Mouse (Mus musculus) forebrain, embryonic 12.5 days (tissue): Measurements from ENCODE around the gene Atp6v1f. TPM values are rescaled to one million over a fixed set of nuclear protein-coding genes. Genes with fewer than 3 reads are reported as not detected.

Experiments
- ATAC-seq: fragments of 200-750 bp; cut with Nextera tagmentation; 2 replicates; pipeline ENCODE4 v1.8.0; 2017; ENCODE audit warnings: moderate TSS enrichment; ENCODE audit not compliant: low FRiP score
- H3K27ac ChIP-seq: fragments of 300-500 bp; sonication (generic); 2 replicates; pipeline ENCODE4 v1.5.1; 2016; ENCODE audit warnings: mild to moderate bottlenecking
- H3K27me3 ChIP-seq: fragments of 300-500 bp; sonication (generic); 2 replicates; pipeline ENCODE4 v1.6.1; 2016; ENCODE audit warnings: mild to moderate bottlenecking
- H3K36me3 ChIP-seq: fragments of 300-500 bp; sonication (generic); replicated peaks from 2 replicates; pipeline ENCODE4 v1.6.1; 2016; ENCODE audit warnings: mild to moderate bottlenecking
- H3K4me1 ChIP-seq: fragments of 300-500 bp; sonication (generic); 2 replicates; pipeline ENCODE4 v1.6.1; 2016
- H3K4me2 ChIP-seq: fragments of 300-500 bp; sonication (generic); 2 replicates; pipeline ENCODE4 v1.6.1; 2016; ENCODE audit warnings: mild to moderate bottlenecking, moderate library complexity
- H3K4me3 ChIP-seq: fragments of 300-500 bp; sonication (generic); replicated peaks from 2 replicates; pipeline ENCODE4 v1.5.1; 2016; ENCODE audit warnings: mild to moderate bottlenecking
- H3K9ac ChIP-seq: fragments of 300-500 bp; sonication (generic); 2 replicates; pipeline ENCODE4 v1.6.1; 2016; ENCODE audit warnings: mild to moderate bottlenecking
- H3K9me3 ChIP-seq: fragments of 300-500 bp; sonication (generic); 2 replicates; pipeline ENCODE4 v1.6.1; 2016
- WGBS: fragments of 180-500 bp; shearing (Covaris S2); methylation state at CpG from one replicate; pipeline ENCODE4 v1.1.7; 2016; 5-methylcytosine and 5-hydroxymethylcytosine counted together
- polyA plus RNA-seq: library from polyadenylated mRNA; unstranded; fragments of >200 nt; fragmentation: Nextera tagmentation; extraction: Ambion mirVana; gene quantifications from 2 replicates; pipeline ENCODE4 v1.2.1, GENCODE M21; 2016

The Atp6v1f gene
- 196 and 197 TPM in 2 replicates for polyA plus RNA-seq

- peak within 1 kb of the TSS; percentile 68 for H3K9ac ChIP-seq
- no peaks in the 10 kb centered on the region for H3K9me3 ChIP-seq
- peak within 1 kb of the TSS; percentile 81 for H3K4me2 ChIP-seq
- WGBS, result under 1% methylated on average over 39 of the region's 39 CpGs
- ATAC-seq, result peak; percentile 94
- peaks cover 12% of the 10 kb centered on the region for H3K4me1 ChIP-seq
- 0 out of 2 replicates have a peak within 1 kb of the TSS, but pooled peaks have one; percentile 21 for H3K27ac ChIP-seq
- H3K36me3 ChIP-seq, result peaks cover 20% of the 10 kb centered on the region
- H3K27me3 ChIP-seq, result no peaks in the 10 kb centered on the region
- H3K4me3 ChIP-seq, result peak within 1 kb of the TSS; percentile 67
These were observed at the start of gene Atp6v1f for GRCm38 (mm10) chr6:29467583-29468354. Gene Atp6v1f, plus strand, starts transcription at chr6:29467718.

GRCm38 (mm10) chr6:29420596-29420995 lies 46.9 kb upstream of the Atp6v1f start:
- H3K27me3 ChIP-seq, result no peaks in the 10 kb centered on the region
- no peak overlapping the region for H3K27ac ChIP-seq
- no peak overlapping the region for H3K4me3 ChIP-seq
- peaks cover 20% of the 10 kb centered on the region for H3K36me3 ChIP-seq
- 84% methylated on average over 2 of the region's 2 CpGs for WGBS
- no peak for ATAC-seq
- no peak overlapping the region for H3K9ac ChIP-seq
- no peak overlapping the region for H3K4me2 ChIP-seq
- H3K9me3 ChIP-seq, result no peaks in the 10 kb centered on the region
- H3K4me1 ChIP-seq, result no peaks in the 10 kb centered on the region

- Histone ChIP-seq H3K4me3 (no peak overlapping the region), H3K27me3 (peaks cover 7% of the 10 kb centered on the region; the same call in 1 of the 2 replicates), H3K9me3 (no peaks in the 10 kb centered on the region), H3K4me1 (no peaks in the 10 kb centered on the region), H3K4me2 (no peak overlapping the region), H3K9ac (no peak overlapping the region), H3K27ac (no peak overlapping the region), H3K36me3 (no peaks in the 10 kb centered on the region)
- 82% methylated on average over 8 of the region's 8 CpGs for WGBS
- ATAC-seq, result no peak
These were observed 42.4 kb upstream of the Atp6v1f start for GRCm38 (mm10) chr6:29425118-29425517.

GRCm38 (mm10) chr6:29426331-29426730 lies 41.2 kb upstream of the Atp6v1f start:
- Histone ChIP-seq H3K4me3 (no peak overlapping the region), H3K27ac (no peak overlapping the region), H3K4me2 (no peak overlapping the region), H3K36me3 (no peaks in the 10 kb centered on the region), H3K9ac (no peak overlapping the region), H3K27me3 (peaks cover 19% of the 10 kb centered on the region), H3K9me3 (no peaks in the 10 kb centered on the region), H3K4me1 (no peaks in the 10 kb centered on the region)
- WGBS, result 84% methylated on average over 6 of the region's 6 CpGs
- ATAC-seq, result no peak

GRCm38 (mm10) chr6:29428171-29428570 lies 39.3 kb upstream of the Atp6v1f start:
- no peak for ATAC-seq
- peaks cover 37% of the 10 kb centered on the region for H3K27me3 ChIP-seq
- no peaks in the 10 kb centered on the region for H3K9me3 ChIP-seq
- H3K9ac ChIP-seq, result no peak overlapping the region
- 59% methylated on average over 4 of the region's 4 CpGs for WGBS
- H3K27ac ChIP-seq, result no peak overlapping the region
- H3K4me1 ChIP-seq, result peaks cover 7% of the 10 kb centered on the region
- H3K36me3 ChIP-seq, result no peaks in the 10 kb centered on the region
- no peak overlapping the region for H3K4me2 ChIP-seq
- H3K4me3 ChIP-seq, result no peak overlapping the region

GRCm38 (mm10) chr6:29430681-29431420 lies 36.7 kb upstream of the Atp6v1f start:
- Histone ChIP-seq H3K4me3 (no peak overlapping the region), H3K4me2 (no peak overlapping the region), H3K27ac (no peak overlapping the region), H3K9ac (no peak overlapping the region), H3K27me3 (peaks cover 64% of the 10 kb centered on the region), H3K4me1 (peaks cover 34% of the 10 kb centered on the region), H3K9me3 (no peaks in the 10 kb centered on the region), H3K36me3 (no peaks in the 10 kb centered on the region)
- 44% methylated on average over 15 of the region's 15 CpGs for WGBS
- ATAC-seq, result no peak

GRCm38 (mm10) chr6:29431473-29431872 lies 36.0 kb upstream of the Atp6v1f start:
- Histone ChIP-seq H3K27ac (no peak overlapping the region), H3K9ac (no peak overlapping the region), H3K4me2 (no peak overlapping the region), H3K9me3 (no peaks in the 10 kb centered on the region), H3K27me3 (peaks cover 68% of the 10 kb centered on the region), H3K4me1 (peaks cover 40% of the 10 kb centered on the region), H3K4me3 (no peak overlapping the region), H3K36me3 (no peaks in the 10 kb centered on the region)
- 22% methylated on average over 5 of the region's 5 CpGs for WGBS
- ATAC-seq, result no peak

- Histone ChIP-seq H3K4me2 (no peak overlapping the region), H3K9me3 (no peaks in the 10 kb centered on the region), H3K27ac (no peak overlapping the region), H3K27me3 (peaks cover 68% of the 10 kb centered on the region), H3K36me3 (no peaks in the 10 kb centered on the region), H3K9ac (no peak overlapping the region), H3K4me1 (peaks cover 47% of the 10 kb centered on the region), H3K4me3 (no peak overlapping the region)
- ATAC-seq, result no peak
- 35% methylated on average over 3 of the region's 3 CpGs for WGBS
These were observed 35.4 kb upstream of the Atp6v1f start for GRCm38 (mm10) chr6:29432156-29432555.

- peak overlapping the region; percentile 49 for H3K9ac ChIP-seq
- no peaks in the 10 kb centered on the region for H3K36me3 ChIP-seq
- H3K4me2 ChIP-seq, result peak overlapping the region; percentile 86
- no peak for ATAC-seq
- H3K27me3 ChIP-seq, result peaks cover 68% of the 10 kb centered on the region
- no peaks in the 10 kb centered on the region for H3K9me3 ChIP-seq
- H3K27ac ChIP-seq, result no peak overlapping the region
- H3K4me1 ChIP-seq, result peaks cover 48% of the 10 kb centered on the region
- peak overlapping the region; percentile 48 for H3K4me3 ChIP-seq
These were observed 34.9 kb upstream of the Atp6v1f start for GRCm38 (mm10) chr6:29432676-29433037.

GRCm38 (mm10) chr6:29433038-29433803 lies 34.3 kb upstream of the Atp6v1f start, which contains the start of gene Flnc:
Gene Flnc, plus strand, starts transcription at chr6:29433256.
- H3K9me3 ChIP-seq, result no peaks in the 10 kb centered on the region
- 2% methylated on average over 63 of the region's 77 CpGs for WGBS
- no peak within 1 kb of the TSS for H3K27ac ChIP-seq
- H3K9ac ChIP-seq, result peak within 1 kb of the TSS; percentile 49
- peak within 1 kb of the TSS; percentile 86 for H3K4me2 ChIP-seq
- H3K36me3 ChIP-seq, result no peaks in the 10 kb centered on the region
- peaks cover 71% of the 10 kb centered on the region for H3K27me3 ChIP-seq
- peaks cover 48% of the 10 kb centered on the region for H3K4me1 ChIP-seq
- H3K4me3 ChIP-seq, result peak within 1 kb of the TSS; percentile 48
- peak; percentile 31; the same call in 1 of the 2 replicates for ATAC-seq

- 0 out of 2 replicates have a peak, but pooled peaks have one; percentile 9 for ATAC-seq
- Histone ChIP-seq H3K36me3 (no peaks in the 10 kb centered on the region), H3K4me3 (peak overlapping the region; percentile 48), H3K4me2 (peak overlapping the region; percentile 86), H3K4me1 (peaks cover 48% of the 10 kb centered on the region), H3K27me3 (peaks cover 67% of the 10 kb centered on the region), H3K9me3 (no peaks in the 10 kb centered on the region), H3K9ac (peak overlapping the region; percentile 49; the same call in 1 of the 2 replicates), H3K27ac (no peak overlapping the region)
- 5% methylated on average over 27 of the region's 27 CpGs for WGBS
These were observed 33.4 kb upstream of the Atp6v1f start for GRCm38 (mm10) chr6:29433804-29434795.
